In the genomic region with DNA sequence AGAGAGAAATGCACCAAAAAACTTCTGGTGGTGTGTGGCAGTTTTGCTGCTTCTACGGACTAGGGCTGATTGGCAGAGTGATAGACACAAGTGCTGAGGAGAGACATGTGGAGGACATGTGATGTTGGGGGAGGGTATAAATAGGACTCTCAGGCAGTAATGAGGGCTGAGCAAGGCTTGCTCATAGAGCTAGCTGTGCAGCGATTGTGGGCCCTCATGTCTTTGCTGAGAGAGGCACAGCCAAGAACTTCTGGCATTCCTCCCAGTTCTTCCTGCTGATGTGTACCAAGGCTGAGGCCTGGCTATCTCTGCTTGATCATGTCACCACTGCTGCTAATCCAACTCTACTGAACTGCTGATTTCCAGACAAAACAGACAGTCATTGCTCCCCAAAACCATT, we compare ENCODE assay signal across 7 mouse cellular contexts.
DNase-seq lines count a peak whose midpoint lies in the region; TF ChIP-seq lines count a peak whose summit lies in the region.

No protein-coding gene starts in this region.

- H3K27me3 ChIP-seq in myocyte (ENCODE audit: control insufficient read depth, insufficient read depth, insufficient read length): no peaks in the 10 kb centered on the region

- no peaks in the 10 kb centered on the region for H3K36me3 ChIP-seq in myocyte (ENCODE audit: control insufficient read depth, insufficient read depth)

- DNase-seq in left cerebral cortex, adult 11 months (ENCODE audit: low spot score): peak; percentile 2
- no peak for DNase-seq in left cerebral cortex, adult 8-10 months (ENCODE audit: low spot score in 2 of 2)
- DNase-seq in adrenal gland, adult 18-20 months (ENCODE audit: low spot score in 2 of 2): peak; percentile 18 to 25
- peak; percentile 87 for DNase-seq in brain, adult 2 months (ENCODE audit: low read depth, low spot score)
- DNase-seq in heart, postnatal 36 days: peak; percentile 24 to 36
- DNase-seq in urinary bladder, postnatal 10 days (ENCODE audit: low spot score): no peak

- H3K79me2 ChIP-seq in myocyte (ENCODE audit: control insufficient read depth, insufficient read depth): no peaks in the 10 kb centered on the region

- H3ac ChIP-seq in myocyte (ENCODE audit: control insufficient read depth, insufficient read length): no peak overlapping the region

- no peak overlapping the region for H3K4me2 ChIP-seq in myocyte (ENCODE audit: low read depth)

- no peak overlapping the region for H3K4me3 ChIP-seq in myocyte

- TF ChIP-seq POLR2A in myocyte (IDR thresholded peaks at IDR 0.05; ENCODE audit: insufficient read length, low read depth): no peak

- intact Hi-C loops in heart, postnatal 36 days (cut with DNase I): no loop called here

TF ChIP-seq in myocyte, 11 proteins besides CTCF, POLR2A, EP300 and RAD21:
- TF ChIP-seq MYOD1 (IDR thresholded peaks at IDR 0.05; ENCODE audit: control insufficient read depth in 1 of 3, insufficient read length in 2 of 3, low read depth in 2 of 3) (peak in 2 of 3 experiments; percentile 5 to 58), REST (IDR thresholded peaks at IDR 0.05; ENCODE audit: insufficient read depth, insufficient read length) (no peak), USF1 (IDR thresholded peaks at IDR 0.05; ENCODE audit: low read depth) (peak; percentile 62)
TF ChIP-seq in myocyte: peak in this region for 2.

Comparison
In these comparisons a context has a peak if more than half of its experiments do, and no peak if none do; other contexts are left out.
1. DNase-seq: peak in left cerebral cortex, adult 11 months (single experiment), adrenal gland, adult 18-20 months (2 of 2), brain, adult 2 months (single experiment) and heart, postnatal 36 days (2 of 2); none in left cerebral cortex, adult 8-10 months (0 of 2) and urinary bladder, postnatal 10 days (single experiment).